Mouse (Mus musculus) brain, embryonic 14.5 days (tissue): ENCODE results near the gene Macrod2.

Experiments
- CTCF ChIP-seq: fragments of 200-500 bp; IDR thresholded peaks from 2 replicates; pipeline ENCODE4 v1.5.1; 2012; ENCODE audit warnings: inconsistent platforms, mild to moderate bottlenecking, moderate library complexity, borderline replicate concordance; ENCODE audit not compliant: insufficient read depth, insufficient read length; ENCODE audit errors: extremely low read depth
- POLR2A ChIP-seq: fragments of 200-500 bp; IDR thresholded peaks from 2 replicates; pipeline ENCODE4 v1.6.1; 2012; ENCODE audit warnings: mild to moderate bottlenecking, inconsistent platforms, borderline replicate concordance; ENCODE audit not compliant: poor library complexity, insufficient read depth, insufficient read length, severe bottlenecking; ENCODE audit errors: extremely low read depth

DNA sequence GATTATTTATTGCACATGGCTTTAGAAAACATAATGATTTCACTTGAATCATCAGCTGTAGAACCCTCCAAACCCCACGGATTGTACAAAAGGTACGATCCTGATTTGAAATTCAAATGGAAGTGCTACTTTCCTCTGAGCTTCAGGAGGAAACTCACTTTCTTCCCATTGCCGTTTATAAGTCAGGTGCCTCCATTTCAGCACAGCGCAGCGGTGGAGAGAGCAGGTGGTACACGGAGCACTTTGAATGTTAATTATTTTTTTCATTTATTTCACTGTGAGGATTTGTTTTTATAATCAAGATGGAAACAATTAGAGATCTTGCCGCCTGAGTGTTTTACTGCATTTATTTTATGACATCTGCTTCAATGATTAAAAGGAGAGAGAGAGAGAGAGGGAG, 1934.7 kb downstream of the Macrod2 start:
- no peak for TF ChIP-seq CTCF
- no peak for TF ChIP-seq POLR2A
